Mouse (Mus musculus) hindbrain, postnatal 0 days (tissue): ENCODE data around the gene Nrxn1. TPM values are rescaled to one million over a fixed set of nuclear protein-coding genes. Genes with fewer than 3 reads are reported as not detected.

Experiments
- ATAC-seq: fragments of 200-750 bp; cut with Nextera tagmentation; 2 replicates; pipeline ENCODE4 v1.8.0; 2017; ENCODE audit warnings: mild to moderate bottlenecking, moderate TSS enrichment, moderate library complexity
- DNase-seq: peaks from one replicate; pipeline ENCODE4 v3.0.0-alpha.2; 2015; ENCODE audit warnings: low spot score
- H3K27ac ChIP-seq: fragments of 300-500 bp; sonication (generic); 2 replicates; pipeline ENCODE4 v1.5.1; 2014; ENCODE audit warnings: mild to moderate bottlenecking
- H3K27me3 ChIP-seq: fragments of 300-500 bp; sonication (generic); 2 replicates; pipeline ENCODE4 v1.6.1; 2014; ENCODE audit warnings: low read length, mixed read lengths; ENCODE audit not compliant: insufficient read depth
- H3K36me3 ChIP-seq: fragments of 300-500 bp; sonication (generic); 2 replicates; pipeline ENCODE4 v1.6.1; 2014; ENCODE audit warnings: low read length, mixed read lengths; ENCODE audit not compliant: insufficient read depth
- H3K4me1 ChIP-seq: fragments of 300-500 bp; sonication (generic); 2 replicates; pipeline ENCODE4 v1.6.1; 2014; ENCODE audit warnings: antibody characterized with exemption, low read length, mixed read lengths; ENCODE audit not compliant: insufficient read depth
- H3K4me2 ChIP-seq: fragments of 300-500 bp; sonication (generic); 2 replicates; pipeline ENCODE4 v1.6.1; 2014; ENCODE audit warnings: low read depth, mild to moderate bottlenecking, low read length, moderate library complexity, mixed read lengths
- H3K4me3 ChIP-seq: fragments of 300-500 bp; sonication (generic); 2 replicates; pipeline ENCODE4 v1.5.1; 2014; ENCODE audit warnings: low read length
- H3K9ac ChIP-seq: fragments of 300-500 bp; sonication (generic); replicated peaks from 2 replicates; pipeline ENCODE4 v1.6.1; 2014; ENCODE audit warnings: mild to moderate bottlenecking, low read length, moderate library complexity, mixed read lengths
- H3K9me3 ChIP-seq: fragments of 300-500 bp; sonication (generic); 2 replicates; pipeline ENCODE4 v1.6.1; 2016; ENCODE audit warnings: low read length, mixed read lengths
- CTCF ChIP-seq: IDR thresholded peaks from 2 replicates; pipeline ENCODE4 v1.5.1; 2016; ENCODE audit warnings: antibody characterized with exemption, control low read depth, low read depth
- WGBS: fragments of 180-500 bp; shearing (Covaris S2); extraction: QIAGEN DNeasy Blood & Tissue Kit; methylation state at CpG from one replicate; pipeline ENCODE4 v1.1.7; 2014; 5-methylcytosine and 5-hydroxymethylcytosine counted together
- microRNA-seq, 2 experiments: library from miRNA; unstranded; fragments of <30 nt; microRNA quantifications; one replicate each; pipeline ENCODE4; 2016
- polyA plus RNA-seq: library from polyadenylated mRNA; unstranded; fragments of >200 nt; fragmentation: Nextera tagmentation; extraction: Ambion mirVana; gene quantifications from 2 replicates; pipeline ENCODE4 v1.2.1, GENCODE M21; 2015
- total RNA-seq: library from RNA; depleted of rRNA; stranded (reverse); fragments of >200 nt; gene quantifications from 2 replicates; pipeline ENCODE4 v1.2.3, GENCODE M21; 2014

Gene Nrxn1
- total and polyA plus RNA-seq, 2 experiments from 2014 or later: 217 to 487 TPM

DNA sequence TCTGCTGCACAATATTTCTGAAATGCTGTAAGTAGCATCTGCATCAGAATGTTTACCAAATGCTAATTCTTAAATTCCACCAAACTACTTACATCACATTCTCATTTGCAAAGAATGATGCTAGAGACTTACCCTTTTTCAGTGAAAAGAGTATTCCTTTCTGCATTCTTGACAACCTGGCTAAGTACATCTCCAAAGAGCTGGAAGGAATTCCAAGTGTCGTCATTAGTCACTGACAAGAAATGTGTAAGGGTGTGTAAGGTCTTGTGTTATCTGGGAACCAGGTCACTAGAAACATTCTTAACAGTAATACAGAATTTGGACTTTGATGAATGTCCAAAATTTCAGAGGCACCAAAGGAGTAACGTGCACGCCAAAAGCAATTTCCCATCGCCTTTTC is 1102.2 kb downstream of the Nrxn1 start:
- no peaks in the 10 kb centered on the region for H3K36me3 ChIP-seq
- no peaks in the 10 kb centered on the region for H3K9me3 ChIP-seq
- DNase-seq (no peak), ATAC-seq (no peak)
- H3K9ac ChIP-seq: no peak overlapping the region
- no peaks in the 10 kb centered on the region for H3K27me3 ChIP-seq
- no peak overlapping the region for H3K27ac ChIP-seq
- no peak for TF ChIP-seq CTCF
- no peaks in the 10 kb centered on the region for H3K4me1 ChIP-seq
- WGBS: 66% methylated on average over 4 of the region's 4 CpGs
- H3K4me2 ChIP-seq: no peak overlapping the region
- no peak overlapping the region for H3K4me3 ChIP-seq

Small RNA genes within 50 kb of the gene (microRNA-seq; reads per million reads assigned to microRNA genes)
- gene Gm24510 (0 reads per million in 2 experiments), gene Gm27475 (0 reads per million in 2 experiments), gene Gm47307 (0 reads per million in 2 experiments)
